Mouse (Mus musculus) CH12.LX (cell line): ENCODE measurements around the gene Ddx27. TPM values are rescaled to one million over a fixed set of nuclear protein-coding genes. Genes with fewer than 3 reads are reported as not detected.

Source experiments
- DNase-seq: peaks from one replicate; pipeline ENCODE4 v3.0.0-alpha.2; 2013; ENCODE audit errors: extremely low read depth
- H3K27ac ChIP-seq: 2 replicates; pipeline ENCODE4 v1.5.1; 2012; ENCODE audit warnings: low read depth, mild to moderate bottlenecking, control low read depth, moderate library complexity; ENCODE audit not compliant: insufficient read depth
- H3K27me3 ChIP-seq: replicated peaks from 2 replicates; pipeline ENCODE3; 2012; ENCODE audit warnings: inconsistent platforms
- H3K36me3 ChIP-seq, 2 experiments: replicated peaks in 1 of 2; 2 replicates each; pipeline versions ENCODE3 to v1.6.1; 2012; ENCODE audit warnings: inconsistent platforms in 1 of 2, low read length in 1 of 2, mild to moderate bottlenecking in 1 of 2, mixed read lengths in 1 of 2, moderate library complexity in 1 of 2; ENCODE audit not compliant: control insufficient read depth in 1 of 2, insufficient read depth in 1 of 2
- H3K4me1 ChIP-seq, 2 experiments: 2 replicates each; pipeline ENCODE4 v1.6.1; 2012; ENCODE audit warnings: inconsistent platforms in 1 of 2, moderate library complexity in 1 of 2; ENCODE audit not compliant: insufficient read depth in 2 of 2, control insufficient read depth in 1 of 2
- H3K4me2 ChIP-seq: 2 replicates; pipeline ENCODE4 v1.6.1; 2012; ENCODE audit warnings: low read depth, mild to moderate bottlenecking, control low read depth; ENCODE audit not compliant: poor library complexity, insufficient read depth, severe bottlenecking
- H3K4me3 ChIP-seq, 3 experiments: fragments of 150-350 bp in 1 of 3; sonication (generic) in 1 of 3; replicated peaks in 1 of 3; 2 replicates each; pipeline versions ENCODE3 to v1.5.1; 2011 to 2012; ENCODE audit warnings: low read depth in 2 of 3, low read length in 2 of 3, mild to moderate bottlenecking in 2 of 3, moderate library complexity in 2 of 3, control low read depth in 1 of 3, improper control_type of control experiment in 1 of 3, inconsistent platforms in 1 of 3, mixed read lengths in 1 of 3; ENCODE audit not compliant: poor library complexity in 1 of 3
- H3K79me2 ChIP-seq: replicated peaks from 2 replicates; pipeline ENCODE4 v1.6.1; 2012; ENCODE audit warnings: mild to moderate bottlenecking, moderate library complexity; ENCODE audit not compliant: control insufficient read depth, poor library complexity, insufficient read depth, severe bottlenecking; ENCODE audit errors: extremely low read depth
- H3K9ac ChIP-seq: 2 replicates; pipeline ENCODE4 v1.6.1; 2012; ENCODE audit warnings: low read depth, mild to moderate bottlenecking, control low read depth, moderate library complexity; ENCODE audit not compliant: insufficient read depth
- H3K9me3 ChIP-seq: replicated peaks from 2 replicates; pipeline ENCODE3; 2012; ENCODE audit warnings: low read length, inconsistent platforms, mixed read lengths
- BHLHE40 ChIP-seq: IDR thresholded peaks from 2 replicates; pipeline ENCODE4 v1.6.1; 2011; ENCODE audit warnings: mild to moderate bottlenecking, low read depth, low read length, improper control_type of control experiment
- CHD1 ChIP-seq: IDR thresholded peaks from 2 replicates; pipeline ENCODE4 v1.6.1; 2012; ENCODE audit warnings: low read depth, low read length, improper control_type of control experiment, inconsistent platforms
- CHD2 ChIP-seq: IDR thresholded peaks from 2 replicates; pipeline ENCODE4 v1.6.1; 2011; ENCODE audit warnings: low read length, improper control_type of control experiment
- CTCF ChIP-seq, 2 experiments: IDR thresholded peaks in 1 of 2; conservative IDR thresholded peaks in 1 of 2; 2 replicates each; pipeline ENCODE4 v1.5.1; 2011 to 2012; ENCODE audit warnings: low read depth in 2 of 2, low read length in 2 of 2, improper control_type of control experiment in 1 of 2, inconsistent platforms in 1 of 2, mild to moderate bottlenecking in 1 of 2, moderate library complexity in 1 of 2
- ELF1 ChIP-seq: IDR thresholded peaks from 2 replicates; pipeline ENCODE4 v1.6.1; 2014; ENCODE audit warnings: low read depth, mild to moderate bottlenecking, inconsistent platforms, low read length, improper control_type of control experiment
- ETS1 ChIP-seq: conservative IDR thresholded peaks from 2 replicates; pipeline ENCODE4 v1.6.1; 2012; ENCODE audit warnings: low read depth, mild to moderate bottlenecking, inconsistent platforms, low read length, improper control_type of control experiment, moderate library complexity
- HCFC1 ChIP-seq: IDR thresholded peaks from 2 replicates; pipeline ENCODE4 v1.6.1; 2012; ENCODE audit warnings: low read depth, mild to moderate bottlenecking, inconsistent platforms, low read length, improper control_type of control experiment
- IRF4 ChIP-seq: IDR thresholded peaks from 2 replicates; pipeline ENCODE4 v1.6.1; 2014; ENCODE audit warnings: low read depth, mild to moderate bottlenecking, inconsistent platforms, low read length, improper control_type of control experiment
- JUN ChIP-seq: IDR thresholded peaks from 2 replicates; pipeline ENCODE4 v1.6.1; 2011; ENCODE audit warnings: low read depth, mild to moderate bottlenecking, low read length, improper control_type of control experiment, moderate library complexity; ENCODE audit not compliant: insufficient read depth
- KAT2A ChIP-seq: IDR thresholded peaks from 2 replicates; pipeline ENCODE4 v1.6.1; 2012; ENCODE audit warnings: low read length, improper control_type of control experiment, inconsistent platforms; ENCODE audit not compliant: insufficient replicate concordance
- MAFK ChIP-seq: IDR thresholded peaks from 2 replicates; pipeline ENCODE4 v1.6.1; 2011; ENCODE audit warnings: low read length, improper control_type of control experiment; ENCODE audit not compliant: insufficient replicate concordance
- MAX ChIP-seq: IDR thresholded peaks from 2 replicates; pipeline ENCODE4 v1.6.1; 2011; ENCODE audit warnings: low read length, improper control_type of control experiment
- MAZ ChIP-seq: IDR thresholded peaks from 2 replicates; pipeline ENCODE4 v1.6.1; 2012; ENCODE audit warnings: low read depth, mild to moderate bottlenecking, inconsistent platforms, low read length, improper control_type of control experiment, moderate library complexity
- MEF2A ChIP-seq: IDR thresholded peaks from 2 replicates; pipeline ENCODE4 v1.6.1; 2014; ENCODE audit warnings: low read depth, mild to moderate bottlenecking, inconsistent platforms, low read length, improper control_type of control experiment, borderline replicate concordance
- MYC ChIP-seq: IDR thresholded peaks from 2 replicates; pipeline ENCODE4 v1.6.1; 2011; ENCODE audit warnings: low read depth, mild to moderate bottlenecking, improper control_type of control experiment, low read length
- NELFE ChIP-seq: IDR thresholded peaks from 2 replicates; pipeline ENCODE4 v1.6.1; 2011; ENCODE audit warnings: low read depth, low read length, improper control_type of control experiment
- PAX5 ChIP-seq: IDR thresholded peaks from 2 replicates; pipeline ENCODE4 v1.6.1; 2012; ENCODE audit warnings: low read length, inconsistent platforms, mixed read lengths
- POLR2A ChIP-seq: IDR thresholded peaks from 2 replicates; pipeline ENCODE4 v1.6.1; 2011; ENCODE audit warnings: low read depth, mild to moderate bottlenecking, improper control_type of control experiment, low read length
- POLR2AphosphoS2 ChIP-seq: IDR thresholded peaks from 2 replicates; pipeline ENCODE4 v1.6.1; 2011; ENCODE audit warnings: low read depth, low read length, improper control_type of control experiment
- RCOR1 ChIP-seq: conservative IDR thresholded peaks from 2 replicates; pipeline ENCODE4 v1.6.1; 2012; ENCODE audit warnings: low read depth, mild to moderate bottlenecking, inconsistent platforms, low read length, improper control_type of control experiment
- SIN3A ChIP-seq: IDR thresholded peaks from 2 replicates; pipeline ENCODE4 v1.6.1; 2012; ENCODE audit warnings: low read length, improper control_type of control experiment, inconsistent platforms
- SMC3 ChIP-seq: IDR thresholded peaks from 2 replicates; pipeline ENCODE4 v1.6.1; 2011; ENCODE audit warnings: low read depth, low read length, improper control_type of control experiment
- TBP ChIP-seq: conservative IDR thresholded peaks from 2 replicates; pipeline ENCODE4 v1.6.1; 2011; ENCODE audit warnings: low read depth, low read length, improper control_type of control experiment
- TCF12 ChIP-seq: IDR thresholded peaks from 2 replicates; pipeline ENCODE4 v1.6.1; 2014; ENCODE audit warnings: low read depth, mild to moderate bottlenecking, inconsistent platforms, low read length, improper control_type of control experiment
- USF1 ChIP-seq: IDR thresholded peaks from 2 replicates; pipeline ENCODE4 v1.6.1; 2014; ENCODE audit warnings: low read depth, mild to moderate bottlenecking, inconsistent platforms, low read length, improper control_type of control experiment
- USF2 ChIP-seq: conservative IDR thresholded peaks from 2 replicates; pipeline ENCODE4 v1.6.1; 2011; ENCODE audit warnings: low read depth, low read length, improper control_type of control experiment
- ZC3H11A ChIP-seq: IDR thresholded peaks from 2 replicates; pipeline ENCODE4 v1.6.1; 2012; ENCODE audit warnings: low read depth, mild to moderate bottlenecking, inconsistent platforms, low read length, improper control_type of control experiment
- ZKSCAN1 ChIP-seq: IDR thresholded peaks from 2 replicates; pipeline ENCODE4 v1.6.1; 2012; ENCODE audit warnings: low read depth, inconsistent platforms, low read length, improper control_type of control experiment, borderline replicate concordance
- ZNF384 ChIP-seq: IDR thresholded peaks from 2 replicates; pipeline ENCODE4 v1.6.1; 2012; ENCODE audit warnings: low read depth, low read length, improper control_type of control experiment, inconsistent platforms
- dilution Hi-C: fragments of 300-500 bp; cut with MboI; formaldehyde crosslinking; loops from 2 replicates; pipeline ENCODE4 v1.14.3; 2020; ENCODE audit warnings: low sequenced_read_pairs; ENCODE audit not compliant: extremely low pct_unique_long_range_greater_than_20kb, extremely low pct_ligation_motif_present
- in situ Hi-C: fragments of 300-500 bp; cut with MboI; formaldehyde crosslinking; loops from 3 replicates; pipeline ENCODE4 v1.14.3; 2019; ENCODE audit warnings: low sequenced_read_pairs, low pct_ligation_motif_present, low pct_unique_long_range_greater_than_20kb, mixed read lengths
- polyA plus RNA-seq: library from polyadenylated mRNA; unstranded; fragments of >175 nt; gene quantifications from 2 replicates; pipeline ENCODE4 v1.2.1, GENCODE M21; 2012; ENCODE audit warnings: low read depth; ENCODE audit not compliant: insufficient read length
- total RNA-seq, 2 experiments: library from RNA; depleted of rRNA; stranded (reverse); fragments of 300-350 nt in 1 of 2; fragments of >200 nt in 1 of 2; gene quantifications; 2 replicates each; pipeline ENCODE4 v1.2.3; 2012 to 2014

Gene Ddx27
- total and polyA plus RNA-seq, 3 experiments: 139 to 224 (median 157) TPM

DNA sequence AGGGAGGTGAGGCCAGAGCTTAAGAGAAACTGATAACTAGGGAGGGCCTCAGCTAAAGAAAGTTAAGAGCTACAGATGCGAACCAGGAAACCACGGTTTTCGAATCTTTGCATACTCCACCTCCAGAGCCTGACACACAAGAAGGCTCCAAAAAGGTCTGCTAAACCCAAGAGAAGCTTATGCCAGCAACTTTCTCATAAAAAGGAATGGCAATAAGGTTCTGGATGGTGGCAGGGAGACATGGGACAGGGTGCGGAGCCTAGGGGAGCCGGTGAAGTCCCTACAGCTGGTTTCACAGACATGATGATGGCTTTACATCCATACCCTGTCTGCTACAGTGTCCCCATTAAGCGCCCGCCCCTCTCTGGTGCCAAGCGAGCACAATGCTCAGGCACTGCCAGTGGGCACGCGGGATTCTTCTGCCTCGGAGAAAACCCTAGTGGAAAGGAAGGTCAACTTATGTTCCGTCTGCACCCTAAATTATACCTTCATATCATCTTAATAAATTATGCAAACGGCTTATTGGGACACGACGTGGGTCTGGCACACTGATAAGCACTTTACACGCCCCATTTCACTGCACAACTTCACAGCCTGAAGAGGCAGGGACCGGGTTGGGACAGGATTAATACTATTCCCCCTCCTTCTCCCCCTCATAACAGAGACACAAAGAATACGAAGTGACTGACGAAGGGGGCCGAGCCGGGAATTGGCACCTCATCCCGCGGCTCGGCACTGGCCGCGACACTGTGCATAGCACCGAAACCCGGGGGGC lies 19.8 kb upstream of the Ddx27 start:
- dilution Hi-C loops (no loop called here), in situ Hi-C loops (no loop called here)
- Histone ChIP-seq H3K9me3 (no peaks in the 10 kb centered on the region), H3K4me2 (peak overlapping the region; percentile 100), H3K27ac (peak overlapping the region; percentile 68), H3K4me3 (peak overlapping the region; percentile 90 to 93 (median 92)), H3K9ac (peak overlapping the region; percentile 86), H3K79me2 (peaks cover 50% of the 10 kb centered on the region), H3K36me3 (peaks cover 0 to 2% of the 10 kb centered on the region in 2 experiments), H3K27me3 (no peaks in the 10 kb centered on the region)
- DNase-seq: peak; percentile 49
- no peak for TF ChIP-seq CHD2
- TF ChIP-seq SIN3A: peak; percentile 72
- 0 out of 2 replicates have a peak, but pooled peaks have one; percentile 38 for TF ChIP-seq MYC
- no peak for TF ChIP-seq TBP
- peak; percentile 59; the same call in 1 of the 2 replicates for TF ChIP-seq MAZ
- TF ChIP-seq ETS1: no peak
- no peak for TF ChIP-seq ZC3H11A
- TF ChIP-seq POLR2AphosphoS2: no peak
- peak; percentile 45; the same call in 1 of the 2 replicates for TF ChIP-seq ELF1
- TF ChIP-seq BHLHE40: peak; percentile 28; the same call in 1 of the 2 replicates
- 0 out of 2 replicates have a peak, but pooled peaks have one; percentile 32 for TF ChIP-seq NELFE
- TF ChIP-seq PAX5: no peak
- no peak for TF ChIP-seq SMC3
- peak; percentile 23; the same call in 1 of the 2 replicates for TF ChIP-seq HCFC1
- TF ChIP-seq MAX: 0 out of 2 replicates have a peak, but pooled peaks have one; percentile 23
- TF ChIP-seq, all 38 proteins: peak for 8
- H3K4me1 ChIP-seq: peaks cover 2 to 40% of the 10 kb centered on the region in 2 experiments; a peak in 2 of 4 replicates

DNA sequence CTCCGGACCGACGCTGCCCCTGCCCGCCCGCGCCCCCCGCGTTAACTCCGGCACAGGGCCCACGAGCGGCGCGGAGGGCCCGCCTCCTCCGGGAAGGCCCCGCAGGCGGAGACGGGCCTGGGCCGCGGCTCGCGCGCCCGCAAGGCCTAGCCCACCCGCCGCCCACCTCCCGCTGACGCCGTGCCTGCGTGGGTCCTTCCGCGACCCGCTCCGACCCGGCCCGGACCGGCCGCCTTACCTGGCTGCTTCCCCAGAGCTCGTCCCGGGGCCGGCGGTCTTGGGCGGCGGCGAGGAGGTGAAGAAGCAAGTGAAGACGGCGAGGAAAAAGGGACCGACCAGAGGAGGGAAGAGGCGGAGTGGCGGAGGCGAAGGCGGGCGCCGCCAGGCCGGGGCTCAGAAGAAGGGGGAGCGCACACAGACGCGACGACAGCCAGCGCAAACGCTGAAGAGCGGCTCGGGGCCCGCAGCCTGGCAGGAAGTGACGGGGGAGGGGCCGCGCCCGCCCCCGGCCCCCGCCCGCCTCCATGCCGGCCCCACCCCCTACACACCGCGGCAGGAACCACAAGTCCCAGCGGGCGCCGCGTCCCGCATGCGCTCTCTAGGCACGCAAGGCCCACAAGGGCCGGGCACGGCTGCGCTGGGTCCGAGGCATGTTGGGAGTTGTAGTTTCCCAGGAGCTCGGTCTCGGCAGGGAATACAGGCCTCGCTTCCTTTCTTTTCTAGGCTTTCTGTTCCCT lies 19.0 kb upstream of the Ddx27 start, which contains the start of gene Stau1:
Gene Stau1 (minus strand): TSS at position 504 of the 737 bp plus-strand sequence.
- peak within 1 kb of the TSS; percentile 100 for H3K4me2 ChIP-seq
- peak within 1 kb of the TSS; percentile 90 for H3K9ac ChIP-seq
- in situ Hi-C loops (no loop called here), dilution Hi-C loops (no loop called here)
- H3K36me3 ChIP-seq: peaks cover 0 to 2% of the 10 kb centered on the region in 2 experiments
- H3K4me1 ChIP-seq: peaks cover 2 to 33% of the 10 kb centered on the region in 2 experiments; a peak in 2 of 4 replicates
- peak within 1 kb of the TSS; percentile 68 for H3K27ac ChIP-seq
- peak within 1 kb of the TSS; percentile 90 to 93 (median 92) for H3K4me3 ChIP-seq
- no peaks in the 10 kb centered on the region for H3K27me3 ChIP-seq
- peak; percentile 95 for DNase-seq
- H3K9me3 ChIP-seq: no peaks in the 10 kb centered on the region
- peaks cover 43% of the 10 kb centered on the region for H3K79me2 ChIP-seq
- TF ChIP-seq PAX5 (no peak), CHD1 (no peak), RCOR1 (no peak), ZKSCAN1 (no peak), ZC3H11A (no peak), MAFK (no peak), POLR2A (peak; percentile 83), MEF2A (no peak), HCFC1 (peak; percentile 95), CTCF (conservative IDR thresholded peaks at IDR 0.05 in 1 of 2, IDR thresholded peaks at IDR 0.05 in 1 of 2; ENCODE audit: low read depth in 2 of 2, low read length in 2 of 2) (no peak), IRF4 (peak; percentile 29; the same call in 1 of the 2 replicates), KAT2A (peak; percentile 98), SIN3A (peak; percentile 49), JUN (no peak), SMC3 (0 out of 2 replicates have a peak, but pooled peaks have one; percentile 3), TCF12 (peak; percentile 56; the same call in 1 of the 2 replicates), USF2 (no peak), POLR2AphosphoS2 (no peak), BHLHE40 (no peak), ZNF384 (no peak), USF1 (no peak), ELF1 (peak; percentile 76)
